In genomic region chr1:132653841-132654457, GRCm38 (mm10) we compare ENCODE assay signal across 10 mouse cellular contexts.
A peak's percentile ranks its signal among the peaks of the same experiment; 100 is the strongest.
DNase-seq lines count a peak whose midpoint lies in the region.
"Had no signal": no experiment of that assay in that cellular context is flagged by ENCODE, and none has a peak within 500 bp of the region (broad histone marks: within the 10 kb centered on the region; RNA-seq: fewer than 3 reads in every experiment).

No protein-coding gene starts in this region.

- DNase-seq in left cerebral cortex, postnatal 14 days (ENCODE audit: low spot score in 2 of 2) = peak; percentile 73 to 86
- DNase-seq in left cerebral cortex, adult 11 months (ENCODE audit: low spot score) = no peak
- DNase-seq in frontal cortex, adult 2 months (ENCODE audit: extremely low spot score in 1 of 2, low spot score in 1 of 2) = peak; percentile 57 to 73
- DNase-seq in left cerebral cortex, postnatal 25 days (ENCODE audit: low spot score in 2 of 2) = peak; percentile 67 to 81
- peak; percentile 41 for DNase-seq in right cerebral cortex, postnatal 4 days
- no peak for DNase-seq in spleen, adult 12 weeks (ENCODE audit: low spot score)
- no peak for DNase-seq in liver
- DNase-seq: heart, adult 18-20 months; lung, embryonic 14.5 days; thymus, postnatal 4 days had no signal

- intact Hi-C loops in left cerebral cortex, postnatal 14 days (cut with DNase I) = loop anchor here (10.0 kb wide), 1 partner anchor 91 kb away; the partner anchor contains the start of gene Nfasc
- intact Hi-C loops in left cerebral cortex, postnatal 25 days (cut with DNase I) = no loop called here

Comparison
In these comparisons a context has a peak if more than half of its experiments do, and no peak if none do; other contexts are left out.
1. DNase-seq: peak in left cerebral cortex, postnatal 14 days (2 of 2), frontal cortex, adult 2 months (2 of 2), left cerebral cortex, postnatal 25 days (2 of 2) and right cerebral cortex, postnatal 4 days (single experiment); none in left cerebral cortex, adult 11 months (single experiment), spleen, adult 12 weeks (single experiment) and liver (single experiment).